Mouse (Mus musculus) granulocyte monocyte progenitor cell, adult 5-6 weeks (primary cell): Measurements from ENCODE around the gene Nkain1. TPM values are rescaled to one million over a fixed set of nuclear protein-coding genes. Genes with fewer than 3 reads are reported as not detected.
A peak's percentile ranks its signal among the peaks of the same experiment; 100 is the strongest.

ENCODE experiments used
- ATAC-seq: replicated peaks from 2 replicates; pipeline ENCODE4 v1.8.0; 2016; ENCODE audit warnings: mild to moderate bottlenecking, moderate TSS enrichment, inconsistent platforms; ENCODE audit not compliant: poor library complexity, severe bottlenecking
- total RNA-seq, 2 experiments: library from RNA; stranded (forward) in 1 of 2; stranded (reverse) in 1 of 2; fragments of 200-712, 200-1000 nt in 1 of 2; fragments of >200 nt in 1 of 2; fragmentation: Nextera tagmentation in 1 of 2; gene quantifications; 2 replicates each; pipeline ENCODE4 v1.2.3; 2014 to 2017

Gene Nkain1
- total RNA-seq, 2 experiments from 2014 or later = not detected

DNA sequence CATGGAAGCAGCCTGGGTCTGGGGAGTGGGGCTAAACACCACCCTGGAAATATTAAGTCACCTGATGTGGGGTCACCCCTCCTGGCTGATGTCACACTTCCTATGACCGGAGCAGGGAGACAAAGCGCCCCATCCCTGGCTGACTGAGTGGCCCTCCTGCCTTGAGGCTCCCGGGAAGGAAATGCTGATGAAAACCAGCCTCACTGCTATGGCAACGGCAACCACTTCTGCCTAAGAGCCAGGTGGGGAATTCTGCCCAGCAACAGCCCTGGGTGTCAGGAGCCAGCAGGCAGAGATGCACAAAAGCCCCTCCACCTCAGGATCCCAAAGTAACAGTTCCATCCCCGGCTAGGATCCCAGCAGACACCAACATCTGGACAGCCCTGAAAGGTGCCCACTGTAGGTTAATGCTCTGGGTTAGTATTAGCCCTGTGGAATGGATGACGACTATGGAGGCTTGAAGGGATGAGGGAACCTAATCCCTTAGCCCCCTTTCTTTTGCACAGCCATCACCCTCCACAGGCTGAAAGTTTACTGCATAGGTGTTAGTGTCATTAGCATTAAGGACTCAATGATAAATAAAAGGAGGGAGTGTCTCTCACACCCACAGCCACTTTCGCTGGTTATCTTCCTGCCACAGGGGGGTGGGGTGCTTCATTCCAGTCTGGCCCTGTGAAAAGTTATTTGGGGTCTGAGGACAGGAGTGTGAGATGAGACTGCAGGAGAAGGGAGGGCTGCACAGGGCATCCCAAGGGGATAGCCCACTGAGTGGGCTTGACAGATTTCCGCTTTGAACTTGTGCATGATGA, 21.5 kb downstream of the Nkain1 start:
- no peak for ATAC-seq

DNA sequence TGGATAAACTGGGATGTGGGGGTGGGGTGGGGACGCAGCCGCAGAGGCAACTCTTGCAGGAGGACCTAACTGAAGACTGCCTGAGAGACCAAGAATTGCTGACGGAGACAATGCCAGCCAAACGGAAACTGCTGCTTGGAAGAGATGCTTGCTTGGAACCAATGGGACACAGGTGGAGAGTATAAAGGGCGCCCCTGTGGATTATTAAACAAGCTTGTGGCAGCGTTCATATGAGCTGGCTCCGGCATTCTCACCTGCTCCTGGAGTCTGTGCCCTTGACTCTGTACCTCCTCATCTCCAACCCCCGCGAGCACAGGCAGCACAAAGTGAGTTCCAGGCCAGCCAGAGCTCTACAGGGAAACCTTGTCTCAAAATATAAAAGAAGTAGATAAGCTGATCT, 23.5 kb downstream of the Nkain1 start:
- no peak for ATAC-seq

DNA sequence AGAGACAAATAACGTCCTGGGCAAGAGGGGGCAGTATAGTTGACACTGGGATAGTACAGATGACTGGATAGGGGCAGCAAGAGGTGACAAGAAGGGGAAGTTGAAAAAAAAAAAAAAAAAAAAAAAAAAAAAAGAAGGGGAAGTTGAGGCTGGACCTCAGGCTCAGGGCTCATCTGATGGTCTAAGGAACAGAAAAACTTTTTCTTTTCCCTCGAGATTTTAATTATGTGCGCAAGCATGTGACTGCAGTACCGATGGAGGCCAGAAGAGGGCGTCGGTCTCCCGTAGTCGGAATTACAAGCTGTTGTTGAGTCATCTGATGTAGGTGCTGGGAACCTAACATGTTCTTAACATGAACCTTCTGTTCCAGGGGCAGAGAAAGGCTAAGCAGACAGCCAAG, 24.8 kb downstream of the Nkain1 start:
- peak; percentile 50 for ATAC-seq

DNA sequence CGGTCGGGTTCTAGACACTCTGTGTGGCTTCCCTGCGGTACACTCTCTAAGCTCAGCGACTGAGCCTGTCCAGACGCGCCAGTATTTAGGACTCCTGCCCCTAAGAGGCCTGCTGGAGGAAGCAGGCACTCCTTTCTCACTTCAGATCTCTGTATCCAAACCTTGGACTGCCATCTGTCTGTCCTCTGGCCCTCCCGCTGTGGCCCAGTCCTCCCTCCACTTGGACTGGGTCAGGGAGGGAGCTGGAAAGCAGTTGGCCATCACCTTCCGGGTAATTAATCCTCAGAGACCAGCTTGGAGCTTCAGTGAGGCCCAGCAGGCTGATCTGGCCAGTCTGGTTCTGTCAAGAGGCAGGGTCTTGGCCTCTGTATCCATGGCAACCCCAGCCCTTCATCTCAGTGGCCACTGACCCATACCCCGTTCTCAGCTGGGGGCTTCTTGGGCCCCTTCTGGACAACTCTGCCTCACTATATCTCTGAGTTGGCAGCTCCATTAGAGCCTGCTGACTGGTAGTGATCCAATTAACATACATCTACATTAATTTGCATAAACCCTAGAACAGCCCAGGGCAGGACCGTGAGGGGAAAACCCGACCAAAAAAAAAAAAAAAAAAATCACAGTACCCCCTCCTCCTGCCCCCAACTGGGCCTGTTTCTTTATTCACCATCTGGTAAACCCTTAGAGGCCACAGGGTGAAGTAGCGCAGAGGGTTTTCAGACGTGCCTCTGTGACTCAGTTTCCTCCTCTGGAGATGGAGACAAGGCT, 27.0 kb downstream of the Nkain1 start:
- no peak for ATAC-seq

DNA sequence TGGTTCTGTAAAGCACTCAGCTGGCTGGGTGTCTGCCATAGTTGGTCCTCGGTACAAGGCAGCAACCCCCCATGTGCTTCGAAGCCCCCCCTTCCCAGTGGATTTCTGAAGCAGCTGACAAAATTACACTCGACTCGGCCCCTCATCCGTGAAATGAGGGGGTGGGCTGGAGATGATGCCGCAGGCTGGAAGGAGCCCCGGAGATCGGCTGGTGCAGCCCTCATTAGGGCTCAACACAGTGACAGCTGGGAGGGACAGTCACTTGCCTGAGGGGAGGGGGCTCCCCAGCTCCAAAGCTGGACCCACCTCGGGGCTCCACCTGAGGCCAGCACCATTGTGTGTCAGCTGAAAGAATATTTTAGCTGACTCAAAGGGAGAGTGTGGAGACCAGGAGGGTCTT, 29.6 kb downstream of the Nkain1 start:
- ATAC-seq = no peak

DNA sequence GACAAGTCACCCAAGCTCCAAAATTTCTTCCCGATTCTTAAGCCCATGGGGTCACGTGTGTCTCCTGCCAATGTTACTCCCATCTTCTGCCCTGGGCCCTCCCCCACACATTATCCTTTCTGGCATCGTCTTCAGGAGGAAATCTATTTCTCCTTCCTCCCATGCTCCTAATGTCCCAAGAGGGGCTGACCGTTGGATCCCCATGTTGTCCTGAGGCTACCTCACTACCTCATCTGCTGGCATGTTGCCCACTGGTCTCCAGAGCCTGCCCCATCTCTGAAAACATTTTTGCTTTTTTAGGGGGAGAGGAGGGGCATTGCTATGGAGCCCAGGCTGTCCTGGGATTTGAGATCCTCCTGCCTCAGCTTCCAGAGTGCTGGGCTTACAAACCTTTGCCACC, 30.9 kb downstream of the Nkain1 start:
- ATAC-seq = no peak

DNA sequence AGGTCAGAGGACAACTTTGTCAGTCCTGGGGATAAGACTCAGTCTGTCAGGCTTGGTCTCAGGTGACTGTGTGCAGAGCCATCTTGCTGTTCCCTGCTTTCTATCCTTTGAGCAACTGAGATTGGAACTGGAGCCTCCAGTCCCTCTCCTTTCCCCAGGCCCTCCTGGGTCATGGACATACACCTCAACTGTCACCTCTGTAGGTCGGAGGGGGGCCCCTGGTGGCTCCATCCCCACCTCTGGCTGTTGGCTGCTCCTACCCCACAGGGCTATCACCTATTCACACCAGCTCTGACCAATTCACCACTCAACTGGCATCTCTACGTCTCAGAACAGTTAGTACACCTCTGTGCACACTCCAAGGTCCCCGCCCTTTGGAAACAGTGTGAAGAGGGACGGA, 33.1 kb downstream of the Nkain1 start:
- no peak for ATAC-seq

DNA sequence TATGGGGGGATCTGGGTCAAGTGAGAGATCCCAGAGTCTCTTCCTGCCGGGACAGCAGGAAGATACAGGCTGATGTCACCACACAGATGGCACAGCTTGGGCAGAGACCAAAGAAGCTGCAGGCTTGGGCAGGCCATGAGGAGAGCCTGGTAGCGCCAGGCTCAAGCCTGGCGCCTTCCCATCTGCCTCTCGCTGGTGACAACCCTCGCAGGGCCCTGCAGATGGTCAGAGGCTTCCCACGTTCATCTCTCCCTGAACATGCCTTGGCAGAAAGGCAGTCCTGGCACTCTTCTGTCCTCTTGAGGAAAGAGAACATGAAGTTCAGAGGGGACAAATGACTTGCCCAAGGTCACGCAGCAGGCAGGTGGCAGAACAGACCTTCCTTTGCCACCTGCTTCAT, 34.3 kb downstream of the Nkain1 start:
- no peak for ATAC-seq

DNA sequence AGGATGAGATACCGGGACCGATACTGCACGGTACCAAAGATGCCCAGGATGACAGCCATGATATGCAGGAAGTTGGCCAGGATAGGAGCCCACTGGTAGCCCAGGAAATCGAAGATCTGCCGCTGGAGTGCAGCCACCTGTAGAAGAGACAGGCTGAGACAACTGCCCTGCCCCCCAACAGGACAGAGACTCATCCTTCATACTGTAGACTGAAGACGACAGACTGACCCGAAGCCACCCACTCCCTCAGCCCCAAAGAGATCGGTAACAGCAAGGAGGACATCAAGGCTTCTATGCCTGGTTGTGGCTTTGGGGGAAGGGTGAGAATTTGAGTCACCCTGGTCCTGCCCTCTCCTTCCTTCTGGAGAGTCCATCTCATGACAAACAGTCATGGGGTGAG, 34.9 kb downstream of the Nkain1 start:
- ATAC-seq = no peak

DNA sequence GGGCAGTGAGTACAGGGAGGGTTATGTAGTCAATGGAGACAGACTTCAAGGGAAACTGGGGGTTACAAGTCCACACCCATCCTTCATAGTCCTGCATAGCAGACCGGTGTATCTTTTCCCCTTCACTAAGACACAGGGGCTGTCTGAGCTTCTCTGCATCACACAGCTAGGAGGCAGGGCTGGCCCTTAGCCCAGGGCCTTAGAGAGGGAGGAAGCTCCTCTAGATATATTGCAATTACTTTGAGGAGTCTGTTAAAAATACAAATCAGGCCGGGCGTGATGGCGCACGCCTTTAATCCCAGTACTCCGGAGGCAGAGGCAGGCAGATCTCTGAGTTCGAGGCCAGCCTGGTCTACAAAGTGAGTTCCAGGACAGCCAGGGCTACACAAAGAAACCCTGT, 36.6 kb downstream of the Nkain1 start:
- ATAC-seq = no peak

DNA sequence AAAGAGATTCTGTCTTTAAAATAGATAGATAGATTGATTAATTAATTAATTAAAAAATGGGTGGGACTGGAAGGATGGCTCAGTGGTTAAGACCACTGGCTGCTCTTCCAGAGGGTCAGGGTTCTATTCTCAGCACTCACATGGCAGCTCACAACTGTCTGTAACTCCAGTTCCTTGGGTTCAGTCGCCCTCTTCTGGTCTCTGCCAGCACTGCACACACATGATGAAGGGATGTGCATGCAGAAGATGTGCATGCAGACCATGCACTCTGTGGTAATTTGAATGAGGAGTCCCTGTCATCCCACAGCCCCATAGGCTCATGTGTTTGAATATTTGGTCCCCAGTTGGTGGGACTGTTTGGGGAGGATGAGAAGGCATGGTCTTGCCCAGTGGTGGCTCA, 38.2 kb downstream of the Nkain1 start:
- no peak for ATAC-seq

DNA sequence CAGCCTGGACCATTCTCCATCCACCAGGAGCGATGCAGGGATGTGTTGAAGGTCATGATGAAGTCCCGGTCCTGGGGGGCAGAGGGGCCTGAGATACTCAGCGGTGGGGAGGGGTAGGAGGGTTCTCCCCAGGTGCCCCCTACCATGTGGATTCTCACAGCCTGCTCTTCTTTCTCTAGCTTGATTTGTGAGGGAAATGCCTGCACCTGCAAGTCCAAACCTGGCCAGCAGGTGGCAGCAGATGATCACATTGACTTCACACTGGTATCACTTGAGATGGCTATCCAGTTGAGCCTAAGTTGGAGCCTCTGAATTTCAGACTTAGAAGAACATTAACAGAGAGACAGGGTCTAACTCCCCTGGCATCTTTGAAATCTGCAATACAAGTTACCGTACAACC, 40.0 kb downstream of the Nkain1 start:
- peak; percentile 71 for ATAC-seq

DNA sequence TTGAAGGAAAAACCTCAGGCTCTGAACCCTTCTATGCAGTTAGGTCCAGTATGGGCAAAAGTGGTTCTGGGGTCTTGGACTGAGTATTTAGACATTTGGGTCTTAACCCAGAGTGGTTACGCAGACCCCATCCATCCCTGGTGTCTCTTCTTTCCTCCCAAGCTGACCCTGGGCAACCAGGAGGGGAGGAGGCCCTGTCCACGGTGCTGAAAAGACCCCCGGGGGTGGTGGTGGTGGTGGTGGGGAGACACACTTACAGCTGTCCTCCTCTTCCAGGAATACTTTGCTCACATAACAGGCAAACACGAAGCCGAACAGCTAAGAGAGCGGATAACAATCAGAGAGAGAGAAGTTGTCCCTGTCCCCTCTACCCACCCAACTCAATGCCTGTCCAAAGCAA, 41.6 kb downstream of the Nkain1 start:
- ATAC-seq = no peak

DNA sequence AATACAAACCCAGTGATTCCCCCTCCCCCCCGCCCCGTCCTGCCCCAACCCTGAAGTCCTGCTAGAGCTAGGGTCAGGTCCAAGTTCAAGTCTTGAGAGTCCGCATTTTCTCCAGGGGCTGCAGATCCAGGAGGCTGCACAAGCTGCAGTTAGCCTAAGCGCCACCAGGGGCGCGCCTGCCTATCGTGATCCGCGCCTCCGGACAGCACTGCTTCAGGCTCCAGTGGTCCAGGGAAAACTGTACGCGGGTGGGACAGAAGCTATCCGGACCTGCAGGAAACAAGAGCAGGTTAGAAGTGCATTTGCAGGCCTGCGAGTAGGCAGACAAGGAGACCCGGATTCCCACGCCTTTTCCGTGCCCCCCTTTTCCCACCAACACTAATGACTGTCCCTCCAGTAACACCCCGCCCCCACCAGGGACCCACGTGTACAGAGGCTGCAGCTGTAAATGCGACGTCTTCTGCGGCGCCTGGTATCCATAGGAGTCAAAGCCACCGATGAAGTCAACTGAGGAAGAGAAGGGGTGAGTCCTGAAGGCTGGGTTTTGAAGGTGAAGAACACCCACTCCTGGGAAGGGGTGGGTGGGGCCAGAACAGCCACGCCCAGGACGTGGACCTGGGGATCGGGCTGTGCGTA, 42.2 kb downstream of the Nkain1 start:
- peak; percentile 82 for ATAC-seq

DNA sequence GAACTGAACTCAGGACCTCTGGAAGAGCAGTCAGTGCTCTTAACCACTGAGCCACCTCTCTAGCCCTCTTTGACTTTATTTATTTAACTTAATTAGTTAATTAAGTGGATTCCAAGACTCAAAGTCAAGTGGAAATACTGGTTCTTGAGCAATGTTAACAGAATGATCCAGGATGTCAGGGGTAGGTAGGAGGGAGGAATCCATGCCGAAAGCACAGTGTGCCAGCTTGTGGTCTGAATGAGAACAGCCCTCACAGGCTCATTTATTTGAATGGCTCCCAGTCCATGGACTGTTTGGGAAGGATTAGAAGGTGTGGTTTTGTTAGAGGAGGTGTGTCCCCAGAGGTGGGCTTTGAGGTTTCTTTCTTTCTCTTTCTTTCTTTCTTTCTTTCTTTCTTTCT, 46.2 kb downstream of the Nkain1 start:
- ATAC-seq = no peak

DNA sequence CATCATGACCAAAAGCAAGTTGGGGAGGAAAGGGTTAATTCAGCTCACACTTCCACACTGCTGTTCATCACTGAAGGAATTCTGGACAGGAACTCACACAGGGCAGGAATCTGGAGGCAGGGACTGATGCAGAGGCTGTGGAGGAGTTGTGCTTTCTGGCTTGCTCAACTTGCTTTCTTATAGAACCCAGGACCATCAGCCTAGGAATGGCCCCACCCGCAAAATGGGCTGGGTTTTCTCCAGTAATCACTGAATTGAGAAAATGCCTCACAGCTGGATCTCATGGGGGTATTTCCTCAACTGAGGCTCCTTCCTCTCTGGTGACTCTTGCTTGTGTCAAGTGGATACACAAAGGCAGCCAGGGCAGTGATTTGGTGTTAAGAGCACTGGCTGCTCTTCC, 48.9 kb downstream of the Nkain1 start:
- no peak for ATAC-seq

DNA sequence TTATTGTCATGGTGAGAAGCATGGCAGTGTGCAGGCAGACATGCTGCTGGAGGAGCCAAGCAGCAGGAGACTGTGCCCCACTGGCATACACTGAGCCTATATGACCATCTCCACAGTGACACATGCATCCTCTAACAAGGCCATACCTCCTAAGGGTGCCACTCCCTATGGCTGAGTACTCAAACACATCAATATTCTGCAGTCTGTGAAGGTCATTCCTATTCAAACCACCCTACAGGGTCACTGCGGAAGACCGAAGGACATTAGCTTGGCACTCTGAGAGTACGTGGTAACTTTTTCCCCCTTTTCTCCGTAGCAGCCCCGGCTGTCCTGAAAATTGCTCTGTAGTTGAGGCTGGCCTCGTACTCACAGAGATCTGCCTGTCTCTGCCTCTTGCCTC, 52.5 kb downstream of the Nkain1 start:
- no peak for ATAC-seq

DNA sequence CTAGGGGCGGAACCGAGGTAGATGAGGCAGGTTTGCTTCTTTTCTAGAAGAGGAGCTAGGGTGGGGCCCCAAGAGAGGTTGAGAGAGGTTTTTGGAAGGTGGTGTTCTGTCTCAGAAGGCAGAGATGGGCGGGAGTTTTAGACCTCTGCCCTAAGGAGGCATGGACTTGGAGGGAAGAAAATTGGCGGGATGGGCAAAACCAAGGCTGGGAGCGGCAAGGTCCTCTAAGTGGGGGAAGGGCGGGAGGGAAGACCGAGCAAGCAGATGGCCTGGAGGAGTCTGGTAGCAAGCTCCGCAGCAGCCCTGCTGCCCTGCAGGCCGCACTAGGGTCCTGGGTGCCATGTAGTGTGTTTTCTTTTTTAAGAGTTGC, 53.5 kb downstream of the Nkain1 start:
- peak; percentile 12; the same call in 1 of the 2 replicates for ATAC-seq

DNA sequence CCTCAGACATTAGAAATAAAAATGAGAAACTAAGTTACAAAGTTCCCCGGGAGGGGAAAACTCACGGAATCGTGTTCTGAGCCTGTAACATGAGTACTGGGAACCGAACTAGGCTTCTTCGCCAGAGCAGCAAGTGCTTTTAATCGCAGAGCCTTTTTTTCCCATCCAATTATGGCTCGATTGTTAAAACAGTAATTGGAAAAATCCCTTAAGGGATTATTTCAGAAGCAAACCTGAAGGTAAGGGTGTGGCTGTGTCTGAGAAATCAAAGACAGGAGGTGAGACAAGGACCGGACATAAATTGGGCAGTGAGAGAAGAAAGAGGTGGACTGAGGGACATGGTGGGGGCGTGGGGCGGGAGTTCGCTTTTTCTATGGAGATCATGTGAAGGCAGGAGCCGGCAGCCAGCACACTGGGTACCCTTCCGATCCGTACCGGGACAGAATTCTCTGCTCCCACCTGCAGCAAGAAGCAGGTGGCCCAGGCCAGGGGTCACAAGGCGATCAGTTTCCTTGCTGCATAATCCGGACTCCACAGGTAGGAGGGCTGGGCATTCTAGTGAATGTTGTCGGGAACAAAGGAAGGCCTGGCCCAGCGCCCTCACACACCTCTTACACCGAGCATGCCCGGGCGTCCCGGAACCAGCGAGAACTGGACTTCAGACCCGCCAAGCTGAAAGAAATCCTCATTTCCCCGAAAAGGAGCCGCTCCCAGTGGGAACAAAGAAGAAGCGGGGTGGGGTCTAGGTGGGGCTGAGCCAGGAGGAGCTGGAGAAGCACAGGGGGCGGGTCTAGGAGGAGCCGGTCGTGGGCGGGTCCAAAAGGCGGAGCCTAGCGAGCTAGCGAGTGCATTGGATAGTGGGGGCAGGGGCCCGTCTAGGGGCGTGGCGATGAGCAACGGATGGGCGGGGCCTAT, 54.1 kb downstream of the Nkain1 start:
- ATAC-seq = peak; percentile 99

DNA sequence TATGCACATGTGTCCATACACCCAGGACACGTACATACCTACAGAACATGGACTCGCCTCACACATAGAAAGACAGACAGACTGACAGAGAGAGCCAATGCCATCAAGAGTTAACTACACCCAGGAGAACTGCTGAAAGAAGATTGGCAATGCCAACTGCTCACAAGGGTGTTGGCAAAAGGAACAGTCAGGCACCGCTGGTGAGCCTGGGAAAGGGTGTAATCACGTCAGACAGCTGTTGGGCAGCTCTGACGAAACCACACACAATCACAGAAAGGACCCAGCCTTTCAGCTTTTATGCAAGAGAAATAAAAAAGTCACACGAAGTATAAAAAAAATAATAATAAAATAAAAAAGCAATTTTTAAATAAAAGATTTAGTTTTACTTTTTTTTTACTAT, 57.5 kb downstream of the Nkain1 start:
- ATAC-seq = no peak
